Mouse (Mus musculus) left cerebral cortex, postnatal 25 days (tissue): Measurements from ENCODE around the gene Ssty1. TPM values are rescaled to one million over a fixed set of nuclear protein-coding genes. Genes with fewer than 3 reads are reported as not detected.
"Not testable (repeated sequence)": the region's sequence is repeated elsewhere in the genome, so short reads cannot be mapped to it uniquely, and the experiment has no call there.

Experiments
- DNase-seq, 2 experiments: peaks; one replicate each; pipeline ENCODE4 v3.0.0; 2022; ENCODE audit warnings: low spot score in 2 of 2, mixed read lengths in 1 of 2
- intact Hi-C: fragments of 180-260 bp; cut with DNase I; formaldehyde crosslinking; loops from one replicate; pipeline ENCODE4 v1.15.1; 2025
- total RNA-seq, 2 experiments: library from RNA; stranded (reverse); gene quantifications; 2 replicates each; pipeline ENCODE4 v1.2.3; 2021

Gene Ssty1
- not detected for total RNA-seq

DNA sequence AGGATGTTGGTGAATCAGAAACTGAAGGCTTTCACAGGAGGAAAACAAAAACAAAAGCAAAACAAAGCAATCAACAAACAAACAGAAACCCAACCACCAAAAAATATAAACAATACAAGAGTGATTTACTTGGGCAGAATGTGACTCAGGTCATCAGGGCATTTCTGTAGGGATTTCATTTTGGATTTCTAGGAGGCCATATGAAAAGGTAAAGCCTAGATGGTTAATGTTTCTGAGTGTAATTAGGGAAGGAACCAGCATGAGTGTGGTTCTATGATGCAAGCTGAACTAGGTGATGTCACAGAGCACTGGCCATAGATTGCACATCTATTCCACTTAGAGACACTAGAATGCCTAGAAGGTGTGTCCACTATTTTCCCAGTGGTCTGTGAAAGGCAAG is at the start of gene Ssty1:
Ssty1 (plus strand) TSS at position 301 of the 400 bp plus-strand sequence.
- intact Hi-C loops, DNase-seq: not testable (repeated sequence)

DNA sequence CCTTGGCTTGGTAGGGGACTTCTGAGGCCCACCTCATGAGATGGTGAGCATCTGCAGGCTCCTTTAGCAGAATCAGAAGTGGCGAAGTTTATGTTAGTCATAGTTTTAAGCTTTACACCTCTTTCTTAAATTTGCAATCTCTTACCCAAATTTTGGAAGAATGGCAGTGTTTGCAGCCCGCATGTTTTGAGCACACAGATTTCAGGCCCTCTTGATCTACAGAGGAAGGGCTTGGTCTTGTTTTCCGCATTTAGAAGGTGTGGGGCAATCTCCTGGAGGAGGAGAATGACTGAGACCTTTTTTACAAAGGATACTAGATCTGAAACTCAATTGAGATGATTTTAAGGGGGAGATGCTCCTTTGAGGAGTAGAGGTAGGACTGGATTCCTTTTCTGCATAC is 27.2 kb upstream of the Ssty1 start, which contains the start of gene Gm21764:
Gm21764 (minus strand) TSS at position 101 of the 400 bp plus-strand sequence.
- intact Hi-C loops, DNase-seq: not testable (repeated sequence)

Other genes starting within 250 kb of the Ssty1 start
- gene Gm21904, start 242.8 kb upstream of the Ssty1 start, total RNA-seq, result not detected
- not detected for gene Gm20772, start 214.4 kb upstream of the Ssty1 start, total RNA-seq
- gene Gm20831, start 214.4 kb upstream of the Ssty1 start, total RNA-seq, result not detected
- gene Srsy, start 151.8 kb upstream of the Ssty1 start, total RNA-seq, result not detected
- not detected for gene Gm21764, start 27.3 kb upstream of the Ssty1 start, total RNA-seq